Mouse (Mus musculus): Measurements from ENCODE around the gene Olfr27.

Gene Olfr27

DNA sequence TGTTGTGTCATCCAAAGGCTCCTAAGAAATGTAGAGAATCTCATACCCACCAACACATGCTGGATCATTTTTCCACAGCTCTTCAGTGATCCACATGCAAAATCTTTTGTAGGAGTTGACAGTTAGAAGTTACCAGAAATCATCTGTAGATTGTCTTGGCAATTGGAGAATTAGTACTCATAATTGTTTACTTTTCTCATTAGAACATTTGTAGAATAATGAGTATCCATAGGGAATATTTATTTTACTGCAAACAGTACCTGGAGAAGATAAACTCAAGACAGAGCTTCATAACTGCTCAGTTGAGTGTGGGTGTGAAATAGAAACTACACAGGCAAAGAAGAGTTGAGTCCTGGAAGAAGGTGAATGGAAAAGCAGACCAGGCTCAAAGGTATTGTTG is at the start of gene Olfr27:
Olfr27 (plus strand) TSS at position 301 of the 400 bp plus-strand sequence.
- DNase-seq: no peak

DNA sequence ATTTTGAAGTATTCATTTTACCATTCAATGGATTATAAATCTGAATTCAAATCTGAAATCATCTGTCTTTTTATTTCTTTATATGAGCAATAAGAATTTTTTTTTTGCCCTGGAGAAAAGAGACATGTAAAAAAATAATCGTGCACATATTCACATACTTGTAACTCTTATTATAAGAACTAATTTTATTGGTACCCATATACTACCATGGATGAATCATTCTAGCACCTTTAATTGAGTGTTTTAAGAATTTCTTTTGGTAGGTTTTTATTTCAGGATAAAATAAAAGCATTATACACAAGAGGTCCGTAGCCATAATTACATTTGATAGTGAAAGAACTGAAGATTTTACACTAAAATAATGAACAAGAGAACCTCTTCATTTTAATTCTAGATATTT is 49.1 kb upstream of the Olfr27 start, which contains the start of gene Olfr938:
Olfr938 (minus strand) TSS at position 101 of the 400 bp plus-strand sequence.
- DNase-seq: no peak

DNA sequence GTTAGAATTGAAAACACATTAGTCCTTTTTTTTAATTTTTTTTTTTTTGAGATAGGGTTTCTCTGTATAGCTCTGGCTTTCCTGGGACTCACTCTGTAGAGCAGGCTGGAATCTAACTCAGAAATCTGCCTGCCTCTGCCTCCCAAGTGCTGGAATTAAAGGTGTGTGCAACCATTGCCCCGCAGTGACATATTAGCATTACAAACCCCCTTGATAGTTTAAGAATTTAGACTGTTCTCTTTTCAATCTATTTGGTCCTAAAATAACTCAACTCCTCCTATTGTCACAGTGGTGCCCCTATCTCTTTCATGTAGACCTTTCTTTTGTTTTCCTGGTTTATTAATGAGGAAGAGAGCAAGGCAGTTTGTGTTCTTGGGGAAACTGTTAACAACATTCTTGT is 605 bp upstream of the Olfr27 start:
- no peak for DNase-seq

DNA sequence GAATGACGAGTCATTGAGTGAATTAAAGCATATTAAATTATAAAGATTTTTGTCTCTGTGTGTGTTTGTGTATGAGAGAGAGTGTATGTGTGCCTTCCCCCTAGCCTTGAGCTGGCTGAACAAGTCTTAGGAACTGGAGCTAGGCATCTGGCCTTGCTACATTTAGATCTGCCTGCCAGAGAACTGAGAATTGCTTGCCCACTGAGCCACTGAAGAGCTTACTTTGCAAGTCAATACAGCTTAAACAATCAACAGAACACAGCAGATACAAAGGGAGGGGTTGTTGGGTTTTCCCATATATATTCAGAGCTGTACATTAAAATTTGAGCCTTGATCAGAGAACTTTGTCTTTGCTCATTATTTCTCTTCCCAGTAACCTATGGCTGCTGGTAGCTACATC is 24.5 kb downstream of the Olfr27 start:
- DNase-seq: no peak

DNA sequence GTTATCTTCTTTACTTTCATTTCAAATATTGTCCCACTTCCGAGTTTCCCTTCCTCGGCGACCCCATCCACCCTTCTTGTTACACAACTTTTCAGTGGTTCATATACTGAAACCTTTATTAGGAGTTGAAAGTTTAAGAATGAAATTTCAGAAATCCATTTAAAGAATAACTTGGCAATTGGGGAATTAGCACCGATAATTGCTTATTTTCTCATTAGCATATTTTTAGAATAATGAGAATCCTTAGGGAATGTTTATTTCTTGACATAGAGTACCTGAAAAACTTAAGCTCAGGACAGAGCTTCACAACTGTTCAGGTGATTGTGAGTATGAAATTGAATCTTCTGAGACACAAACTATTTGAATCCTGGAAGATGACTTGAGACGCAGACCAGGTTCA is 38.1 kb downstream of the Olfr27 start, which contains the start of gene Olfr943:
Olfr943 (plus strand) TSS at position 301 of the 400 bp plus-strand sequence.
- DNase-seq: no peak

All from thymus, postnatal 25 days (tissue).